25 mouse cellular contexts compared by ENCODE assay signal in genomic region chr16:79611002-79611401, GRCm38 (mm10).
"Had no signal": no experiment of that assay in that cellular context is flagged by ENCODE, and none has a peak within 500 bp of the region (broad histone marks: within the 10 kb centered on the region; RNA-seq: fewer than 3 reads in every experiment).

No protein-coding gene starts in this region.

- H3K27me3 ChIP-seq: heart, embryonic 12.5 days; hindbrain, embryonic 12.5 days; limb, embryonic 12.5 days; liver, embryonic 13.5 days; liver, embryonic 15.5 days had no signal

- DNase-seq: gastrocnemius, adult 2 months; gastrocnemius, postnatal 10 days; gastrocnemius, postnatal 25 days; heart, adult 18-20 months; heart, postnatal 10 days; heart, postnatal 4 days; kidney, adult 11 months; kidney, adult 8-10 months; kidney, postnatal 14 days; kidney, postnatal 36 days; layer of hippocampus, adult 9-11 months; layer of hippocampus, postnatal 36 days; left cerebral cortex, postnatal 4 days; liver; liver, embryonic 13.5 days had no signal

- ATAC-seq: hindbrain, embryonic 16.5 days; intestine, embryonic 16.5 days had no signal

- H3K36me3 ChIP-seq: heart, embryonic 10.5 days; heart, embryonic 12.5 days; hindbrain, embryonic 10.5 days; hindbrain, embryonic 12.5 days; limb, embryonic 12.5 days; liver, embryonic 13.5 days; liver, embryonic 15.5 days had no signal

- H3K4me3 ChIP-seq: gastrocnemius, adult 2 months; heart, embryonic 10.5 days; heart, embryonic 12.5 days; hindbrain, embryonic 10.5 days; hindbrain, embryonic 12.5 days; limb, embryonic 12.5 days; liver, embryonic 13.5 days; liver, embryonic 15.5 days had no signal

- H3K4me1 ChIP-seq: heart, embryonic 10.5 days; heart, embryonic 12.5 days; hindbrain, embryonic 10.5 days; hindbrain, embryonic 12.5 days; limb, embryonic 12.5 days; liver, embryonic 13.5 days; liver, embryonic 15.5 days had no signal

- H3K27ac ChIP-seq: gastrocnemius, adult 2 months; heart, embryonic 10.5 days; hindbrain, embryonic 10.5 days; hindbrain, embryonic 12.5 days; hindbrain, embryonic 14.5 days; limb, embryonic 12.5 days; liver, embryonic 13.5 days; liver, embryonic 15.5 days had no signal

- H3K4me2 ChIP-seq: heart, embryonic 12.5 days; hindbrain, embryonic 12.5 days; hindbrain, embryonic 14.5 days; limb, embryonic 12.5 days; liver, embryonic 11.5 days; liver, embryonic 13.5 days; liver, embryonic 15.5 days had no signal

- H3K9me3 ChIP-seq: heart, embryonic 10.5 days; heart, embryonic 12.5 days; hindbrain, embryonic 10.5 days; hindbrain, embryonic 12.5 days; limb, embryonic 12.5 days; liver, embryonic 13.5 days; liver, embryonic 15.5 days had no signal

- H3K9ac ChIP-seq: heart, embryonic 12.5 days; hindbrain, embryonic 12.5 days; hindbrain, embryonic 14.5 days; limb, embryonic 12.5 days; liver, embryonic 13.5 days; liver, embryonic 15.5 days had no signal
